Mouse (Mus musculus): Measurements from ENCODE around the gene Eif1b. TPM values are rescaled to one million over a fixed set of nuclear protein-coding genes. Genes with fewer than 3 reads are reported as not detected.

Eif1b gene
- total RNA-seq, 1 experiment from 2014 or later, result 51.8 TPM

DNA sequence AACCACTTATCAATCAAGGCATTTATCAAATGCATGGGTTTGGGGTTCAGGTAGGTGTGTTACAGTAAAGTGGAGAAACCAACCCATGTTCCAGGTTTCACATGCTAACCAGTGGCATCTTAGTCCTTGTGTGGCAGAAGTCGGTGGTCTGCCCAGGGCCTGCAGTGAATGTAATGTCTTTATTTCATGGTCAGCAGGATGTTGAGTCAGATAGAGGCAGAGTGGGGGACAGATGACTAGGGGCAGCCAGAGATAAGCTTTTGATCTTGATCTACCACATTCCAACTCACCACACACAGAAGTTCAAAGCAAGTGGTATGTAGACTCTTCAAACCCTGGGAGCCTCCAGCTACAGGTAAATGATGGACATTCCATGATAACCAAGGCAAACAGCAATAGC, 29.1 kb downstream of the Eif1b start:
- DNase-seq, result no peak

DNA sequence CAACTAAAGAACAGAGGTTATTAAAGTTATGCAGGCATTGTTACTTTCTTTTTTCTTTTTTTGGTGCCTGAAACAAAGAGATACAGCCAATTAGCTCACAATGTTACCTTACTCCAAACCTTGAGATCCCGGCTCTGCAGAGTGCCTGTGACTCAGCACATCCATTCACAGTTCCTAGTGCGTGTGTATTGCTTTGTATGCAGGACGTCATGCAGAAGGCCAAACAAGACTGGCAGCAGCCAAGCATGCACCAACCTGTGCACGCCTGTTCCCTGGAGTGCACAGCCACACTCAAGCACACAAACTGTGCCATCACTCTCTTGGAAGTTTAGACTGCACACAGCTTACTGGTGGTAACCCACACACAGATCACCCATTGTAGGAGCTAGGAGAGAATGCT, 35.2 kb downstream of the Eif1b start:
- DNase-seq, result no peak

DNA sequence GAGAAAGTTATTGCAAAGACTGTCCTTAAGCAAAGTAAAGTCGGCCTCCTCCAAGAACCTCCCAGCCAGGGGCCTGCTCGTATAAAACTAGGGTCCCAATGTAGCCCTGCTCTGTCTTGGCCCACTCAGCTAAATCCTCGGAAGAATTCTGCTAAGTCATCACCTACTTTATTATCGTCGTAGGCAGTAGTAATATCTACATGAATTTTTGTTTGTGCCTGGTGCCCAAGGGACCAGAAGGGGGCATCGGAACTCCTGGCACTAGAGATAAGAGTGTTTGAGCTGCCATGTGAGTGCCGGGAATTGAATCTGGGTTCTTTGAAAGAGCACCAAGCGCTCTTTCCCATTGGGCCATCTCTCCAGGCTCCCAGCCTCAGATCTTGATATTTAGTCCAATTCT, 35.9 kb downstream of the Eif1b start:
- no peak for DNase-seq

DNA sequence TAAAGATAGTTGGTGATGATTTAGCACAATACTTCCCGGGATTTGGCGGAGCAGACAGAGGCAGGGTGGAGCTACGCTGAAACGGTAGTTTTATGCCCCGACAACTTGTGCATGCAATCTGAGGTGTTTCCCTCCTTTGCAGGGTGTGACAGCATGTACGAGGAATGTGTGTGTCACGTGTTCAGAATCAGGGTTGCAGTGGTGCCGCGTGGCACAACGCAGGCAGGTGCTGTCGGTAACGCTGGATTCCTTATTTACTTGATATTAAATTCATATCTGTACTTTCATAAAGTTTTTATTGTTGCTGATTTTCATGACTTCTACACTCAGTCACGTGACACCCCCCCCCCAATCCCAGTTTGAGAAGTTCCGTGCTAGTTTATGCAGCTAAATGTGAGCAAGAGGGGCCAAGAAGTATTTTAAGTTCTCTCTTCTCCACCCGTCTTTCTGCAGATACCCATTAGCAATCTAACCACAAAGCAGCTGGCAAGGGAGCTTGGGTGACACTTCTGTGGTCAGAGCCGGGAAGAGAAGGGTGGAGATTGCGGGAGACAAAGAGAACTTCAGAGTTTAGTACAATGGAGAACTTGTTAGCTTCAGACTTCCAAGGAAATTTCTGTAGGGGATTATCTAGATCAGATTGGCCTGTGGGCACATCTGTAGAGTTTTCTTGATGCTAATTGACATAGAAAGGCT, 36.9 kb downstream of the Eif1b start:
- DNase-seq, result no peak

DNA sequence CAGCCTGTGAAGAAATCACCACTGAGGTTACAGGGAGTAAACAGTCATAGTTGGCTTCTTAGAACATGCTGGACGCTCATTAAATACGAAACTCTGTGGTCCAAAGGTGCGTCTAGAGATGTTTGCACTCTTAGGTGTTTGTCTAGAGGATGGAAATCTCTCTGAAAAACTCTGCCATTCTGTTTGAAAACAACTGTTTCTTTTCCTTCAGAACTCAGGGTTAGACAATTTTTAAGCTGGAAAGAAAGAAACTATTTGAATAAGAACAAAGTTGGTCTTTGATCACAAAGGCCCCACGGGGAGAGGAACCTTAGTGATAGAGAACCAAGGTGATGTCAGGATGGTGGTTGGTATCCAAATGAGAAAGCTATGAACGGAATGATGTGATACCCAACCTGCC, 38.4 kb downstream of the Eif1b start:
- DNase-seq, result no peak

DNA sequence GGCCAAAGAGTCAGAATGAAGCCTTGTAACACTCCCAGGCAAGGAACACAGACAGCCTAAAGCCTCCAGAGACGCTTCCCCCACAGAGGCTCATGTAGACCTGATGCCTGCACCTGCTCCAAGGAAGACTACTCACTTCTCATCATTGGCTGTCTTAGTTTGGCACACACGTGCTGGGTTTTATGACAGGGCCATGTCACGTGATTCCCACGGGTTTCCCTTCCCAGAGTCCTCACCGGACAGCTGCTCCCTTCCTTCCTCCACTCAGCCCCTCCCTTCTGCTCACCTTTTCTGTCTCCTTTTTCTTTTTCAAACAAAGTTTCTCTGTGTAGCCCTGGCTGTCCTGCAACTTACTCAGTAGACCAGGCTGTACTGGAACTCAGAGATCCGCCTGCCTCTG, 40.0 kb downstream of the Eif1b start:
- no peak for DNase-seq

DNA sequence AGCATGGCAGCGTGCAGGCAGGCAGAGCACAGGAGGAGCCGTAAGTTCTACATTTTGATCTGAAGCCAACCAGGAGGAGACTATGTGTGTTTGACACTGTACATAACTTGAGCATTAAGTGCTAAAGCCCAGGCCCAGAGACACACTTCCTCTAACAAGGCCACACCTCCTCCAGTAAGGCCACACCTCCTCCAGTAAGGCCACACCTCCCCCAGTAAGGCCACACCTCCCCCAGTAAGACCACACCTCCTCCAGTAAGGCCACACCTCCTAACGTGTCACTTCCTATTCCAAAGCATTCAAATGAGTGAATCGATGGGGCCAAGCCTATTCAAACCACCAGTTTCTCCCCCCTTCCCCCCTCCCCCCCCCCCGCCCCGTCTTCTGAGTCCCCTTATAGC, 40.7 kb downstream of the Eif1b start:
- DNase-seq, result no peak

DNA sequence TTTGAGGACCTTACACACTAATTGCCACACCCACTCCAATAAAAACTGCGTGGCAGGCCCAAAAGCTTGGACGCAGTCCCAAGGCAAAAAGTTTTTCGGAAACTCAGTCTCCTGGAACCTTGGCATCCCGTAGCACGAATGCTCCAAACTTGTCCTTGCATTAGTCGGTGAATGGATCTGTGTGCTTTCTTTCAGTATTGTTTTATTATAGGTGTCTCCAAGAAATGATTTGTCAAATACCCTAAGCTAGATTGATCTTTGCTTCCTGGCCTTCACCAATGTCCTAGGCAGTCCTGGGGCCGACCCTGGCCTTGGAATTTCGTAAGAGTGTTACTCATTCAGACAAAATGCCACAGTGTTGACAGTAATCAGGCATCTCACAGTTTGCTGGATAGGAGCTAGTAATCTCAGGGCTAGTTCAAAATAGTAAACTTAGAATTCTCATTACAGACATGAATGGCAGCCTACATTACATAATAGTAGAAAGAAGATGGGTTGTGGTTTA, 41.5 kb downstream of the Eif1b start:
- peak; percentile 16 for DNase-seq

DNA sequence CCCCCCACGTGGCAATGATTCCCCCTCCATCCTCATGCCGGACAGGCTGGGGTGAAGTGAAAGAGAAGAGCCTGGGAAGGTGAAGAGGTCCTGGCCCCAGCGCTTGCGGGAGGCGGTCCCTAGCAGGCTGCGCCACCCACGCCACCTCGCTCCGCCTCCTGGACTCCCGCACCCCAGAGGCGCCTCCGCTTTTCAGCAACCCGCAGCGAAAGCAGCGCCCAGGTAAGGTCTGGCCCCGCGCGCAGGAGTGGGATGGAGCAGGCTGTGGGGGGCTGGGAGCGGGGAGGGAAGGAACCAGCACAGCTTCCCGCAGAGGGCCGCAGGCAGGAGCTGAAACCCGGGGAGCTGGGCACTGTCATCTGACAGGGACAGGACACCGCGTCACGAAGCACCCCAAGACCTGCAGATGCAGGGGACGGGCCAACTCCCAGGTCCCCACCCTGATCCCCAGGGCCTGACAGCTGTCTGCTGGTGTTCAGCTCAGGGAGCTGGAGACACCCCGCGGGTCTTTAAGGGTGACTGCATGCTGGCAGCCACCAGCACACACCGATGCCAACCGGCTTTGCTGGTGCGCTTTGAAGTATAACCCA, 47.7 kb downstream of the Eif1b start, which contains the start of gene Entpd3:
Entpd3 (plus strand) TSS at position 157 of the 590 bp plus-strand sequence.
- peak; percentile 38 for DNase-seq

DNA sequence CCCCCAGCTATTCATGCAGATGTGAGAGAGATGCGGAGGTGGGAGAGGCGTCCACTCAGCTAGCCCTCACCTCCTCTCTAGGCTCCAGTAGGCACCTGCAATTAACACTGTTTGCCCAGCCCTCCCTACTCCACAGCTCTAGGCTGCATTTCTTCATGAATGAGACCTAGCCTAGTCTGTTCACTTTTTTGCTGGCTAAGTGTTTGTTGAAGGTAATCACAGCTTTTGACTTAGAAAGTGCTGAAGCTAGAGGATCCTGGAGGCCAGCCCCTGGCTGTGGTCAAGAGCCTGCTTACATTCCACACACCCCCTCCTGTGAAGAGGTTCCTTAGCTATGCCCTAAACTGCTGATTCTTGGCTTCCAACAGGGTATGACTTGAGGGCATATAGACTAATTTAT, 49.4 kb downstream of the Eif1b start:
- no peak for DNase-seq

DNA sequence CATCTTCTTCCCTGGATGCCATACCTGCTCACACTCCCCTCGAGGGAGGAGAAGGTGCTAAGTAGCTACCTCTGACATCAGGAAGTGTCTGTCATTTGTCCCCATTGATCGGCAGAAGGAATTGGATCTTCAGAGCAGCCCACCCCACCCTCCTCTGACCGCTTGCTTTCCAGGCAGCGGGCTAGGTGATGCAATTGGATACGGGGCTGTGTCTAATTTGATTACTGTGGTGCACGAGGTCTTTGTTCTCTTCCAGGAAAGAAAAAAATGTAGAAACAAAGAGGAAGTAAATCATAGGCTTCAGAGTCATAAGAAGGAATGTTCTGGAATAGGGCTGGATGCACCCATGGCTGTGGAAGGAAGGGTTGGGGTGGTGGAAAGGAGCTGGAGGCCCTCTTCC, 50.2 kb downstream of the Eif1b start:
- no peak for DNase-seq

Other genes starting within 250 kb of the Eif1b start
- 4.1 and 6.8 TPM in 2 replicates for gene Myrip, start 190.7 kb upstream of the Eif1b start, total RNA-seq (2021)
- gene Entpd3, start 47.6 kb downstream of the Eif1b start, total RNA-seq (2021), result 1.8 and 2.3 TPM in 2 replicates
- gene Rpl14, start 79.2 kb downstream of the Eif1b start, total RNA-seq (2021), result 492 and 528 TPM in 2 replicates

Data from adrenal gland, postnatal 25 days (tissue).